Mouse (Mus musculus) E14TG2a.4 (cell line): ENCODE measurements around the gene Ergic3.

ENCODE experiments used
- CTCF ChIP-seq: conservative IDR thresholded peaks from 2 replicates; pipeline ENCODE4 v1.5.1; 2014; ENCODE audit warnings: low read length
- NANOG ChIP-seq: IDR thresholded peaks from 2 replicates; pipeline ENCODE4 v1.6.1; 2014; ENCODE audit warnings: borderline replicate concordance, low read length, mixed read lengths
- POU5F1 ChIP-seq: IDR thresholded peaks from 2 replicates; pipeline ENCODE4 v1.6.1; 2014; ENCODE audit warnings: low read length, borderline replicate concordance

GRCm38 (mm10) chr2:155979328-155979991, 28.4 kb upstream of the Ergic3 start:
- TF ChIP-seq CTCF (no peak), POU5F1 (no peak), NANOG (no peak)
